Mouse (Mus musculus): Measurements from ENCODE around the gene Wrnip1. TPM values are rescaled to one million over a fixed set of nuclear protein-coding genes. Genes with fewer than 3 reads are reported as not detected.
A peak's percentile ranks its signal among the peaks of the same experiment; 100 is the strongest.
"Not testable (repeated sequence)": the region's sequence is repeated elsewhere in the genome, so short reads cannot be mapped to it uniquely, and the experiment has no call there.

Wrnip1 gene
- polyA plus RNA-seq, 1 experiment, result 25.5 TPM

GRCm38 (mm10) chr13:32863456-32863855 lies 61.6 kb downstream of the Wrnip1 start:
- no peak for DNase-seq
- Histone ChIP-seq H3K4me1 (ENCODE audit: control insufficient read depth, insufficient read depth, low read length) (no peaks in the 10 kb centered on the region), H3K27ac (ENCODE audit: insufficient read depth, low read depth, low read length) (no peak overlapping the region), H3K27me3 (replicated peaks; ENCODE audit: control insufficient read depth, insufficient read depth, low read length) (no peaks in the 10 kb centered on the region), H3K4me3 (ENCODE audit: insufficient read depth, low read depth, low read length) (no peak overlapping the region), H3K36me3 (ENCODE audit: control insufficient read depth, insufficient read depth, low read length) (no peaks in the 10 kb centered on the region)
- no peak for TF ChIP-seq POLR2A (IDR thresholded peaks at IDR 0.05; ENCODE audit: low read depth, low read length)
- no peak for TF ChIP-seq CTCF (conservative IDR thresholded peaks at IDR 0.05; ENCODE audit: insufficient read depth, insufficient read length, low read depth, low read length)

- not testable (repeated sequence) for DNase-seq; H3K27ac ChIP-seq (ENCODE audit: insufficient read depth, low read depth, low read length)
- 72% methylated on average over 3 of the region's 3 CpGs for WGBS
Observed at GRCm38 (mm10) chr13:32864529-32864928, 62.7 kb downstream of the Wrnip1 start.

GRCm38 (mm10) chr13:32865591-32865990 lies 63.8 kb downstream of the Wrnip1 start:
- Histone ChIP-seq H3K27me3 (replicated peaks; ENCODE audit: control insufficient read depth, insufficient read depth, low read length) (no peaks in the 10 kb centered on the region), H3K27ac (ENCODE audit: insufficient read depth, low read depth, low read length) (no peak overlapping the region), H3K4me3 (ENCODE audit: insufficient read depth, low read depth, low read length) (no peak overlapping the region), H3K4me1 (ENCODE audit: control insufficient read depth, insufficient read depth, low read length) (no peaks in the 10 kb centered on the region), H3K36me3 (ENCODE audit: control insufficient read depth, insufficient read depth, low read length) (no peaks in the 10 kb centered on the region)
- TF ChIP-seq POLR2A (IDR thresholded peaks at IDR 0.05; ENCODE audit: low read depth, low read length) (no peak), CTCF (conservative IDR thresholded peaks at IDR 0.05; ENCODE audit: insufficient read depth, insufficient read length, low read depth, low read length) (peak; percentile 31; the same call in 1 of the 2 replicates)
- WGBS, result 55% methylated on average over 2 of the region's 2 CpGs
- peak; percentile 12 for DNase-seq

More at GRCm38 (mm10) chr13:32864529-32864928, 62.7 kb downstream of the Wrnip1 start:
- not testable (repeated sequence) for H3K27me3 ChIP-seq (replicated peaks; ENCODE audit: control insufficient read depth, insufficient read depth, low read length); H3K4me1 ChIP-seq (ENCODE audit: control insufficient read depth, insufficient read depth, low read length); H3K36me3 ChIP-seq (ENCODE audit: control insufficient read depth, insufficient read depth, low read length); H3K4me3 ChIP-seq (ENCODE audit: insufficient read depth, low read depth, low read length)

- TF ChIP-seq POLR2A (IDR thresholded peaks at IDR 0.05; ENCODE audit: low read depth, low read length), result no peak
- peak; percentile 86 for TF ChIP-seq CTCF (conservative IDR thresholded peaks at IDR 0.05; ENCODE audit: insufficient read depth, insufficient read length, low read depth, low read length)
- no peaks in the 10 kb centered on the region for H3K27me3 ChIP-seq (replicated peaks; ENCODE audit: control insufficient read depth, insufficient read depth, low read length)
- no peaks in the 10 kb centered on the region for H3K4me1 ChIP-seq (ENCODE audit: control insufficient read depth, insufficient read depth, low read length)
- no peak overlapping the region for H3K27ac ChIP-seq (ENCODE audit: insufficient read depth, low read depth, low read length)
- DNase-seq, result peak; percentile 68
- WGBS, result 4% methylated on average over 9 of the region's 9 CpGs
- no peaks in the 10 kb centered on the region for H3K36me3 ChIP-seq (ENCODE audit: control insufficient read depth, insufficient read depth, low read length)
- H3K4me3 ChIP-seq (ENCODE audit: insufficient read depth, low read depth, low read length), result no peak overlapping the region
Observed at GRCm38 (mm10) chr13:32866484-32866883, 64.6 kb downstream of the Wrnip1 start.

- Histone ChIP-seq H3K36me3 (ENCODE audit: control insufficient read depth, insufficient read depth, low read length) (no peaks in the 10 kb centered on the region), H3K27ac (ENCODE audit: insufficient read depth, low read depth, low read length) (no peak overlapping the region), H3K4me3 (ENCODE audit: insufficient read depth, low read depth, low read length) (no peak overlapping the region), H3K4me1 (ENCODE audit: control insufficient read depth, insufficient read depth, low read length) (no peaks in the 10 kb centered on the region), H3K27me3 (replicated peaks; ENCODE audit: control insufficient read depth, insufficient read depth, low read length) (no peaks in the 10 kb centered on the region)
- no peak for TF ChIP-seq CTCF (conservative IDR thresholded peaks at IDR 0.05; ENCODE audit: insufficient read depth, insufficient read length, low read depth, low read length)
- TF ChIP-seq POLR2A (IDR thresholded peaks at IDR 0.05; ENCODE audit: low read depth, low read length), result no peak
- no peak for DNase-seq
- WGBS, result 58% methylated on average over 2 of the region's 2 CpGs
Observed at GRCm38 (mm10) chr13:32867030-32867429, 65.2 kb downstream of the Wrnip1 start.

- 83% methylated on average over 4 of the region's 4 CpGs for WGBS
- not testable (repeated sequence) for H3K36me3 ChIP-seq (ENCODE audit: control insufficient read depth, insufficient read depth, low read length)
Observed at GRCm38 (mm10) chr13:32868233-32868632, 66.4 kb downstream of the Wrnip1 start.

GRCm38 (mm10) chr13:32868843-32869242 lies 67.0 kb downstream of the Wrnip1 start:
- Histone ChIP-seq H3K4me3 (ENCODE audit: insufficient read depth, low read depth, low read length) (no peak overlapping the region), H3K27ac (ENCODE audit: insufficient read depth, low read depth, low read length) (no peak overlapping the region), H3K4me1 (ENCODE audit: control insufficient read depth, insufficient read depth, low read length) (no peaks in the 10 kb centered on the region), H3K36me3 (ENCODE audit: control insufficient read depth, insufficient read depth, low read length) (no peaks in the 10 kb centered on the region), H3K27me3 (replicated peaks; ENCODE audit: control insufficient read depth, insufficient read depth, low read length) (no peaks in the 10 kb centered on the region)
- DNase-seq, result no peak
- TF ChIP-seq POLR2A (IDR thresholded peaks at IDR 0.05; ENCODE audit: low read depth, low read length) (no peak), CTCF (conservative IDR thresholded peaks at IDR 0.05; ENCODE audit: insufficient read depth, insufficient read length, low read depth, low read length) (no peak)
- WGBS, result 77% methylated on average over 5 of the region's 5 CpGs

More at GRCm38 (mm10) chr13:32868233-32868632, 66.4 kb downstream of the Wrnip1 start:
- H3K4me3 ChIP-seq (ENCODE audit: insufficient read depth, low read depth, low read length); DNase-seq; H3K4me1 ChIP-seq (ENCODE audit: control insufficient read depth, insufficient read depth, low read length); H3K27me3 ChIP-seq (replicated peaks; ENCODE audit: control insufficient read depth, insufficient read depth, low read length); H3K27ac ChIP-seq (ENCODE audit: insufficient read depth, low read depth, low read length): not testable (repeated sequence)

Other genes with a start within 250 kb of the Wrnip1 start
- 0.12 and 0.66 TPM in 2 replicates for gene Mylk4, start 18.1 kb upstream of the Wrnip1 start, polyA plus RNA-seq (2012; rRNA removed)
- not detected in 2 replicates for gene D930007J09Rik, start 811 bp downstream of the Wrnip1 start, polyA plus RNA-seq (2012; rRNA removed)
- gene Serpinb1a, start 49.1 kb downstream of the Wrnip1 start, polyA plus RNA-seq (2012; rRNA removed), result 6.9 and 7.7 TPM in 2 replicates
- gene Serpinb1c, start 96.2 kb downstream of the Wrnip1 start, polyA plus RNA-seq (2012; rRNA removed), result 0.11 TPM in 1 of 2 replicates, not detected in the other
- 6.1 and 7.1 TPM in 2 replicates for gene Serpinb6b, start 163.2 kb downstream of the Wrnip1 start, polyA plus RNA-seq (2012; rRNA removed)
- gene Serpinb9, start 201.2 kb downstream of the Wrnip1 start, polyA plus RNA-seq (2012; rRNA removed), result 9.7 and 14.2 TPM in 2 replicates
- gene Serpinb9b, start 225.4 kb downstream of the Wrnip1 start, polyA plus RNA-seq (2012; rRNA removed), result 0.03 and 0.08 TPM in 2 replicates

Data from kidney, adult 2 months (tissue).